Mouse (Mus musculus): ENCODE results near the gene Asb17.

DNA sequence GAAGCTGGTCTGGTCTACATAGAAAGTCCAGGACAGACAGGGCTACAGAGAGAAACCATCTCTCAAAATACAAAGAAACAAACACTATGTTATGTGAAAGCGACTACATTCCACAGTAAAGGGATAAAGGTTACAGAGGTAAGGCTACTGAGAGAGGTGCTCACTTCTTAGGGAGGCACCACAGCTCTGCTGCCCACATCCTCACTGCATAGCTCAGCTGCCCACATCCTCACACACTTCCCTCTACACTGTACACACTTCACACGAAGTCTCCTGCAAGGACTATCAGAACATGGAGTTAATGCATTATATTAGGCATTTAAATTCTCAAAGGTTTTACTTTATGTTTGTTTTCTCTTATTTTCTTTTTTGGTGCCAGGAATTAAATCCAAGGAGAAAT, 19.8 kb downstream of the Asb17 start:
- no peak for TF ChIP-seq EP300 (IDR thresholded peaks at IDR 0.05; ENCODE audit: low read depth)
- no peak for TF ChIP-seq CTCF (IDR thresholded peaks at IDR 0.05; ENCODE audit: low read depth)
